Mouse (Mus musculus) hindbrain, embryonic 10.5 days (tissue): ENCODE data around the gene Efcab8. TPM values are rescaled to one million over a fixed set of nuclear protein-coding genes. Genes with fewer than 3 reads are reported as not detected.
A peak's percentile ranks its signal among the peaks of the same experiment; 100 is the strongest.

ENCODE experiments used
- DNase-seq: peaks from one replicate; pipeline ENCODE4 v3.0.0-alpha.2; 2017; ENCODE audit warnings: low spot score
- H3K27ac ChIP-seq: fragments of 300-500 bp; sonication (generic); 2 replicates; pipeline ENCODE4 v1.5.1; 2016; ENCODE audit warnings: mild to moderate bottlenecking, moderate library complexity
- H3K27me3 ChIP-seq: fragments of 300-500 bp; sonication (generic); 2 replicates; pipeline ENCODE4 v1.6.1; 2016; ENCODE audit warnings: mild to moderate bottlenecking; ENCODE audit not compliant: poor library complexity, insufficient read depth, severe bottlenecking
- H3K36me3 ChIP-seq: fragments of 300-500 bp; sonication (generic); 2 replicates; pipeline ENCODE4 v1.6.1; 2016; ENCODE audit warnings: mild to moderate bottlenecking, moderate library complexity
- H3K4me1 ChIP-seq: fragments of 300-500 bp; sonication (generic); replicated peaks from 2 replicates; pipeline ENCODE4 v1.6.1; 2016; ENCODE audit warnings: mild to moderate bottlenecking
- H3K4me3 ChIP-seq: fragments of 300-500 bp; sonication (generic); 2 replicates; pipeline ENCODE4 v1.5.1; 2016; ENCODE audit warnings: mild to moderate bottlenecking, moderate library complexity
- H3K9me3 ChIP-seq: fragments of 300-500 bp; sonication (generic); 2 replicates; pipeline ENCODE4 v1.6.1; 2016; ENCODE audit warnings: mild to moderate bottlenecking, moderate library complexity
- WGBS: fragments of 180-500 bp; shearing (Covaris S2); methylation state at CpG from one replicate; pipeline ENCODE4 v1.1.7; 2016; 5-methylcytosine and 5-hydroxymethylcytosine counted together
- polyA plus RNA-seq: library from polyadenylated mRNA; unstranded; fragments of >200 nt; fragmentation: Nextera tagmentation; extraction: Ambion mirVana; gene quantifications from 2 replicates; pipeline ENCODE4 v1.2.1, GENCODE M21; 2016

Gene Efcab8
- polyA plus RNA-seq = 0.08 and 0.15 TPM in 2 replicates

GRCm38 (mm10) chr2:153779394-153779981 is at the start of gene Efcab8:
Efcab8 (plus strand) TSS chr2:153779931.
- no peak for DNase-seq
- H3K27me3 ChIP-seq = no peaks in the 10 kb centered on the region; the same call in 1 of the 2 replicates
- WGBS = 52% methylated on average over 12 of the region's 12 CpGs
- H3K36me3 ChIP-seq = peaks cover under 1% of the 10 kb centered on the region
- peak within 1 kb of the TSS; percentile 44 for H3K4me3 ChIP-seq
- peak within 1 kb of the TSS; percentile 37; the same call in 1 of the 2 replicates for H3K27ac ChIP-seq
- H3K9me3 ChIP-seq = no peaks in the 10 kb centered on the region
- peaks cover 12% of the 10 kb centered on the region for H3K4me1 ChIP-seq

DNA sequence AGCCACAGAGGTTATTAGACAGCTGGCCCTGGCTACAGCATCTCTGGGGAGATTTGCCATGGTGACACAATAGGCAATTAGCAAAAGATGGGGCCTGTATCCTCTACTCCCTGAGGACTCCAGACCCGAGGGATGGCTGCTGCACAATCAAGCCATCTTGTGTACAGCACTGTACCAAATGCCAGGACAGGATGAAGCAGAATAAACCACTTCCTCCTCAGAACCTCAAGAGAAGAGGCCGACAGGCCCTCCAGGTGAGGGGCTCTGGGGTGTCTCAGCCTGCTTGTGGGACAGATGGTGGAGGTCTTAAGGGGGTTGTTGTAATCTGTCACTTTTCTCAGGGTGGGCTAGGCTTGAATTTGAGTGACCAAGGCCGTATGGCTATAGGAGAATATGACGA is 45.7 kb upstream of the Efcab8 start:
- no peaks in the 10 kb centered on the region for H3K4me1 ChIP-seq
- no peaks in the 10 kb centered on the region for H3K27me3 ChIP-seq
- DNase-seq = no peak
- 83% methylated on average over 4 of the region's 4 CpGs for WGBS
- H3K36me3 ChIP-seq = no peaks in the 10 kb centered on the region
- no peak overlapping the region for H3K27ac ChIP-seq
- H3K4me3 ChIP-seq = no peak overlapping the region
- no peaks in the 10 kb centered on the region for H3K9me3 ChIP-seq

- Histone ChIP-seq H3K27me3 (no peaks in the 10 kb centered on the region), H3K9me3 (no peaks in the 10 kb centered on the region), H3K27ac (peak within 1 kb of the TSS; percentile 99), H3K4me3 (peak within 1 kb of the TSS; percentile 88), H3K36me3 (0 out of 2 replicates have a peak, but pooled peaks cover 8% of the 10 kb centered on the region), H3K4me1 (peaks cover 27% of the 10 kb centered on the region)
- 10% methylated on average over 58 of the region's 58 CpGs for WGBS
- peak; percentile 100 for DNase-seq
These were observed 39.0 kb upstream of the Efcab8 start, which contains the start of gene Mapre1 for GRCm38 (mm10) chr2:153740500-153741436. Mapre1 (plus strand) TSS chr2:153741274.

- H3K27me3 ChIP-seq = no peaks in the 10 kb centered on the region
- 2% methylated on average over 56 of the region's 56 CpGs for WGBS
- peaks cover 28% of the 10 kb centered on the region for H3K4me1 ChIP-seq
- no peaks in the 10 kb centered on the region for H3K9me3 ChIP-seq
- H3K4me3 ChIP-seq = peak overlapping the region; percentile 88
- H3K36me3 ChIP-seq = peaks cover 16% of the 10 kb centered on the region
- DNase-seq = peak; percentile 88
- peak overlapping the region; percentile 99 for H3K27ac ChIP-seq
These were observed 38.2 kb upstream of the Efcab8 start for GRCm38 (mm10) chr2:153741437-153742065.

- Histone ChIP-seq H3K27ac (no peak overlapping the region), H3K36me3 (peaks cover 69% of the 10 kb centered on the region), H3K4me3 (no peak overlapping the region), H3K27me3 (no peaks in the 10 kb centered on the region), H3K9me3 (no peaks in the 10 kb centered on the region), H3K4me1 (peaks cover 11% of the 10 kb centered on the region)
- no peak for DNase-seq
These were observed 31.7 kb upstream of the Efcab8 start for GRCm38 (mm10) chr2:153747994-153748393.

GRCm38 (mm10) chr2:153750363-153750762 is 29.4 kb upstream of the Efcab8 start:
- H3K4me3 ChIP-seq = no peak overlapping the region
- WGBS = 96% methylated on average over 2 of the region's 2 CpGs
- peaks cover 84% of the 10 kb centered on the region for H3K36me3 ChIP-seq
- DNase-seq = no peak
- 0 out of 2 replicates have a peak, but pooled peaks cover 6% of the 10 kb centered on the region for H3K4me1 ChIP-seq
- no peaks in the 10 kb centered on the region for H3K27me3 ChIP-seq
- no peaks in the 10 kb centered on the region for H3K9me3 ChIP-seq
- no peak overlapping the region for H3K27ac ChIP-seq

- Histone ChIP-seq H3K9me3 (no peaks in the 10 kb centered on the region), H3K27ac (no peak overlapping the region), H3K27me3 (no peaks in the 10 kb centered on the region), H3K4me1 (no peaks in the 10 kb centered on the region), H3K4me3 (no peak overlapping the region), H3K36me3 (peaks cover 100% of the 10 kb centered on the region)
- WGBS = 89% methylated on average over 5 of the region's 5 CpGs
- DNase-seq = no peak
These were observed 17.6 kb upstream of the Efcab8 start for GRCm38 (mm10) chr2:153762121-153762520.

- Histone ChIP-seq H3K27me3 (no peaks in the 10 kb centered on the region), H3K4me1 (no peaks in the 10 kb centered on the region), H3K9me3 (no peaks in the 10 kb centered on the region), H3K27ac (no peak overlapping the region), H3K4me3 (no peak overlapping the region), H3K36me3 (peaks cover 90% of the 10 kb centered on the region)
- DNase-seq = no peak
- WGBS = 59% methylated on average over 6 of the region's 6 CpGs
These were observed 12.2 kb upstream of the Efcab8 start for GRCm38 (mm10) chr2:153767484-153767883.

DNA sequence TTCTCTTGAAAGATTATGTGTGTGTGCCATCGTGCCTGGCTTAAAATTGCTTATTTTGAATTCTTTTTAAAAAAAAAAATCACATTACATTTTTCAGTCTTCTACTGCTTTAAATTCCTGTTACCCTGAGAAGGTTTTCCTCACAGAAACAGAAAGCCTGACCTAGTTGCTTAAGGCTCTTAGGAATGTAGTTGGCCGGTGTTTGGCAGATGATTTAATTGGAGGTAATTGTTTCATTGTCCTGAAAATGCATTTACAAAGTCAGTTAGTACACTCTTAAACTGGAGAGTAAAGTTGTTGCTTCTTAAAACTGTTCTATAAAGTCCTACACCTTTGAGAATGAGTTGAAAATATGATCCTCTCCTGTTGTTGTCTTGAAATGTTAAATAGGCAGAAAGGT is 10.8 kb upstream of the Efcab8 start:
- peaks cover 90% of the 10 kb centered on the region for H3K36me3 ChIP-seq
- H3K9me3 ChIP-seq = no peaks in the 10 kb centered on the region
- WGBS = 87% methylated on average over 2 of the region's 2 CpGs
- H3K27ac ChIP-seq = no peak overlapping the region
- DNase-seq = no peak
- no peak overlapping the region for H3K4me3 ChIP-seq
- H3K4me1 ChIP-seq = no peaks in the 10 kb centered on the region
- H3K27me3 ChIP-seq = no peaks in the 10 kb centered on the region

DNA sequence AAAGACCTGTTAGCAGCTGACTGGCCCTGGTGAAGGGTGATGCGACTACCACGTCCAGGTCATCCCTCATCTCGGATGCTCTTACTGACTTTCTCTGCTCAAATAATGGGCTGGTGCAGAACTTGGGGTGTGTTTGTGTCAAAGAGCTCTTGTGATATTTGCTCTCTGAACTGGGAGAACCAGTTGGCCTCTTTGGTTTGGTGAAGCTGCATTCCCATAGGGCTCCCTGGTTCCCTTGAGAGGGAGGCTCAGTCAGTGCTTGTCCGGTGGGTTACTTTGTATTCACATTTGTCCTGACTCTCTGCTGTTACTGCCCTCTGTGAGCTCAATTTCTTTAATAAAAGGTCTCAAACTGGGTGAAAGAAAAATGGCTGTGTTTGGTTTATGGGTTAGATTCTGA is 6.8 kb upstream of the Efcab8 start:
- H3K27ac ChIP-seq = no peak overlapping the region
- DNase-seq = no peak
- no peaks in the 10 kb centered on the region for H3K27me3 ChIP-seq
- no peak overlapping the region for H3K4me3 ChIP-seq
- H3K9me3 ChIP-seq = no peaks in the 10 kb centered on the region
- 93% methylated on average over 4 of the region's 4 CpGs for WGBS
- peaks cover 56% of the 10 kb centered on the region for H3K36me3 ChIP-seq
- H3K4me1 ChIP-seq = no peaks in the 10 kb centered on the region

- no peak overlapping the region for H3K4me3 ChIP-seq
- peaks cover 39% of the 10 kb centered on the region for H3K36me3 ChIP-seq
- 93% methylated on average over 4 of the region's 4 CpGs for WGBS
- no peak for DNase-seq
- no peaks in the 10 kb centered on the region; the same call in 1 of the 2 replicates for H3K27me3 ChIP-seq
- no peaks in the 10 kb centered on the region for H3K9me3 ChIP-seq
- no peak overlapping the region for H3K27ac ChIP-seq
- peaks cover 12% of the 10 kb centered on the region for H3K4me1 ChIP-seq
These were observed 4.3 kb upstream of the Efcab8 start for GRCm38 (mm10) chr2:153775472-153775871.

- peak; percentile 73 for DNase-seq
- Histone ChIP-seq H3K27me3 (no peaks in the 10 kb centered on the region; the same call in 1 of the 2 replicates), H3K36me3 (peaks cover 8% of the 10 kb centered on the region), H3K4me1 (peaks cover 12% of the 10 kb centered on the region), H3K4me3 (peak overlapping the region; percentile 44), H3K27ac (peak overlapping the region; percentile 37; the same call in 1 of the 2 replicates), H3K9me3 (no peaks in the 10 kb centered on the region)
- WGBS = 14% methylated on average over 24 of the region's 24 CpGs
These were observed 931 bp upstream of the Efcab8 start for GRCm38 (mm10) chr2:153778638-153779362.
